Mouse (Mus musculus) heart, adult 2 months (tissue): Measurements from ENCODE around the gene Trp53rka. TPM values are rescaled to one million over a fixed set of nuclear protein-coding genes. Genes with fewer than 3 reads are reported as not detected.
"Not testable (repeated sequence)": the region's sequence is repeated elsewhere in the genome, so short reads cannot be mapped to it uniquely, and the experiment has no call there.

Experiments used
- DNase-seq, 2 experiments: peaks; one replicate each; pipeline ENCODE4 v3.0.0; 2021
- H3K27ac ChIP-seq: fragments of 200-600 bp; 2 replicates; pipeline ENCODE4 v1.8.1; 2022
- H3K27me3 ChIP-seq: fragments of 200-500 bp; 2 replicates; pipeline ENCODE4 v1.6.1; 2012; ENCODE audit warnings: mild to moderate bottlenecking, low read length, inconsistent platforms, mixed read lengths; ENCODE audit not compliant: control insufficient read depth, insufficient read depth
- H3K36me3 ChIP-seq: fragments of 200-500 bp; 2 replicates; pipeline ENCODE4 v1.6.1; 2012; ENCODE audit warnings: low read length, inconsistent platforms; ENCODE audit not compliant: control insufficient read depth, insufficient read depth
- H3K4me1 ChIP-seq: fragments of 200-500 bp; 2 replicates; pipeline ENCODE4 v1.6.1; 2011; ENCODE audit warnings: low read length; ENCODE audit not compliant: control insufficient read depth, insufficient read depth
- H3K4me3 ChIP-seq: fragments of 200-600 bp; 2 replicates; pipeline ENCODE4 v1.8.1; 2022
- H3K79me2 ChIP-seq: fragments of 200-500 bp; replicated peaks from 2 replicates; pipeline ENCODE4 v1.6.1; 2012; ENCODE audit warnings: mild to moderate bottlenecking, inconsistent platforms, low read length, moderate library complexity, mixed read lengths; ENCODE audit not compliant: control insufficient read depth, insufficient read depth
- H3K9ac ChIP-seq: fragments of 200-500 bp; 2 replicates; pipeline ENCODE4 v1.6.1; 2012; ENCODE audit warnings: low read depth, mild to moderate bottlenecking, control low read depth, inconsistent platforms, low read length, mixed read lengths
- CTCF ChIP-seq: fragments of 200-600 bp; IDR thresholded peaks from 2 replicates; pipeline ENCODE4 v1.8.1; 2022; ENCODE audit warnings: antibody characterized with exemption, mild to moderate bottlenecking, moderate library complexity
- EP300 ChIP-seq: fragments of 200-500 bp; IDR thresholded peaks from 2 replicates; pipeline ENCODE4 v1.6.1; 2011; ENCODE audit warnings: low read depth, low read length, control low read depth; ENCODE audit not compliant: insufficient read depth
- POLR2A ChIP-seq: fragments of 200-500 bp; IDR thresholded peaks from 2 replicates; pipeline ENCODE4 v1.6.1; 2011; ENCODE audit warnings: mild to moderate bottlenecking, low read depth, low read length, control low read depth; ENCODE audit not compliant: insufficient read depth
- WGBS: fragments of 180-500 bp; shearing (Covaris S2); methylation state at CpG from one replicate; pipeline ENCODE4 v1.1.7; 2018; 5-methylcytosine and 5-hydroxymethylcytosine counted together
- intact Hi-C: fragments of 180-260 bp; cut with DNase I; formaldehyde crosslinking; loops from one replicate; pipeline ENCODE4 v1.15.1; 2025
- polyA plus RNA-seq: library from polyadenylated mRNA; depleted of rRNA; stranded (reverse); fragments of >200 nt; gene quantifications from 2 replicates; pipeline ENCODE4 v1.2.3, GENCODE M21; 2012
- total RNA-seq, 2 experiments: library from RNA; stranded (reverse); gene quantifications; 2 replicates each; pipeline ENCODE4 v1.2.3; 2021

The Trp53rka gene
- total and polyA plus RNA-seq, 3 experiments, result 8.8 to 10.9 (median 9.2) TPM

DNA sequence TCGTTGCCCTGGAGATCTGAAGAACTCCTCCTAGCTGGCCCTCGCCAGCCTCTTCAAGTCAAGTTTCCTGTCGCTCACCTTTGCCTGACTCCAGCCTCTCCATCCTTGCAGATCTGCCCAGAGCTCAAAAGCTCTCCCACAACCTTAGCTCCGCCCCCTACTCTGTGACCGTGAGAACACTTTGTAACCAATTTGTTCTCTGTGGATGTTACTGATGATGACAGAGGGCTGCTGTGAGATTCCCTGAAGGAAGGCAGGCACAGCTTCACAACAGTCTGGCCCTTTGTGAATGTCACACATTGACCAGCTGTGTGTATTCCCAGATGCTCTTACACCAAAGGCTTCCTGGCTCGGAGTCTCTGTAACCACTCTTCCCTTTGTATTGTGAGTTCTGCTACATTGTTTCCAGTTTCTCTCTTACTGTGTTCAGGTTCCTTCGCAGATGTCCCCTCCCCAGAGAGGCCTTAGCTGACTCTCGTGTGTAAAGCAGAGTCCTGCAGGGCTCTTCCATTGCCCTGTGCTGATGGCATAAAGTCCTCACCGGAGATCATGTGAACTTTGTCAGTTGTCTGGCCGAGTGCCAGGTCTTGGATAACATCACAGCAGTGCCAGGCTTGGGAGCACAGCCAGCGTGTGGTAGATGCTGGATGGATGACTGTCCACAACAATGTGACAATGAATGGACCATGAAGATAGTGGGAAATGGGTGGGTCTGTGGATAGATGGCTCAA lies 19.9 kb upstream of the Trp53rka start:
- no peak overlapping the region for H3K4me3 ChIP-seq
- DNase-seq, result peak; percentile 38 to 51
- H3K4me1 ChIP-seq, result no peaks in the 10 kb centered on the region
- H3K27ac ChIP-seq, result no peak overlapping the region
- H3K36me3 ChIP-seq, result no peaks in the 10 kb centered on the region
- no peaks in the 10 kb centered on the region for H3K79me2 ChIP-seq
- no peaks in the 10 kb centered on the region for H3K27me3 ChIP-seq
- intact Hi-C loops, result no loop called here
- WGBS, result 32% methylated on average over 11 of the region's 11 CpGs
- TF ChIP-seq CTCF (no peak), POLR2A (no peak), EP300 (no peak)
- H3K9ac ChIP-seq, result no peak overlapping the region

DNA sequence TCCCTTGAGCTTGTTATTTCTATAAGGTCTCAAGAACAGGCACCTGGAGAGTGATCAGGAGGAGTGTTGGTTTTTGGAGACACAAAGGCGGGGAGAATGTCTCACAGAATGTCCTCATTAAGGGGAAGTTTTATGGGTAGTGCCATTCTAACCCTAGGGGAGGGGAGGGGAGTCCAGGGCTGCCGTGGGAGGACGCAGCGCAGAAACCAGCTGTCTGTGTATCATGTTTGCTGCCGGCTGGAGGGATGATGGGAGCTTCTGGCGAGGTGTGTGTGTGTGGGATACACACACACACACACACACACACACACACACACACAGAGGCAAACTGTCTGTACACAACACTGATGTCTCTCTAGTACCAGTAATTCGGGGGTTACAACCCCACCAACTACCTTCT lies 19.3 kb upstream of the Trp53rka start:
- WGBS, result 67% methylated on average over 7 of the region's 7 CpGs
- no peak for DNase-seq
- H3K27me3 ChIP-seq, result no peaks in the 10 kb centered on the region
- no peaks in the 10 kb centered on the region for H3K79me2 ChIP-seq
- H3K27ac ChIP-seq, result no peak overlapping the region
- no peak for TF ChIP-seq POLR2A
- no peaks in the 10 kb centered on the region for H3K4me1 ChIP-seq
- no peak overlapping the region for H3K9ac ChIP-seq
- no peaks in the 10 kb centered on the region for H3K36me3 ChIP-seq
- no peak overlapping the region for H3K4me3 ChIP-seq
- intact Hi-C loops, result no loop called here

- 73% methylated on average over 4 of the region's 4 CpGs for WGBS
- H3K4me3 ChIP-seq, H3K27ac ChIP-seq, H3K79me2 ChIP-seq, intact Hi-C loops, H3K4me1 ChIP-seq, DNase-seq, H3K36me3 ChIP-seq, H3K27me3 ChIP-seq, H3K9ac ChIP-seq: not testable (repeated sequence)
These were observed 18.4 kb upstream of the Trp53rka start for GRCm38 (mm10) chr2:165511530-165511929.

- H3K27me3 ChIP-seq, intact Hi-C loops, H3K4me1 ChIP-seq, H3K36me3 ChIP-seq, H3K9ac ChIP-seq, H3K4me3 ChIP-seq, DNase-seq, H3K79me2 ChIP-seq, H3K27ac ChIP-seq: not testable (repeated sequence)
- WGBS, result 71% methylated on average over 2 of the region's 2 CpGs
These were observed 17.9 kb upstream of the Trp53rka start for GRCm38 (mm10) chr2:165510914-165511458.

GRCm38 (mm10) chr2:165510466-165510865 lies 17.3 kb upstream of the Trp53rka start:
- intact Hi-C loops, result no loop called here
- no peak for DNase-seq
- Histone ChIP-seq H3K9ac (no peak overlapping the region), H3K27me3 (no peaks in the 10 kb centered on the region), H3K27ac (no peak overlapping the region), H3K4me3 (no peak overlapping the region), H3K79me2 (no peaks in the 10 kb centered on the region), H3K36me3 (no peaks in the 10 kb centered on the region), H3K4me1 (no peaks in the 10 kb centered on the region)
- WGBS, result 27% methylated on average over 5 of the region's 5 CpGs
- TF ChIP-seq CTCF (no peak), POLR2A (no peak), EP300 (no peak)

DNA sequence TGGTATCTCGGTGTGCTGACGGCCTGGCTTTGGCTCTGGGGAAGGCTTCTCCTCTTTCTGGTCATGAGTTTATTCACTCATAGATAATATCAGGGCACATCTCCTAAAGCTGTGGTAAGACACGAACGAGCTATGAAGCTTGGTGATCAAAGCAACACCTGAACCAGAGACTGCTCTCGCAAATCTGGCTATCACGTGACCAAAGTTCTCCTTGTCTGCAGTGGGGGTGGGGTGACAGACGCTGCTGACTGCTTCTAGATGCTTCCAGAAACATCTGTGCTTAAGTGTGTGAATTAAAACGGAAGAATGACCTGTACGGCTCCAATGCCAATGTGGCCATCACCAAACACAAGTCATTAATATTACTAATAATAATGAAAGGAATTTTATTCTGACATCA lies 16.6 kb upstream of the Trp53rka start:
- intact Hi-C loops, result no loop called here
- Histone ChIP-seq H3K4me1 (no peaks in the 10 kb centered on the region), H3K79me2 (no peaks in the 10 kb centered on the region), H3K4me3 (no peak overlapping the region), H3K9ac (no peak overlapping the region), H3K36me3 (no peaks in the 10 kb centered on the region), H3K27ac (no peak overlapping the region), H3K27me3 (no peaks in the 10 kb centered on the region)
- WGBS, result 64% methylated on average over 9 of the region's 9 CpGs
- no peak for DNase-seq
- TF ChIP-seq CTCF (no peak), POLR2A (no peak), EP300 (no peak)
